In genomic region chr19:58625254-58625947, GRCm38 (mm10) we compare ENCODE assay signal across 23 mouse cellular contexts. TPM values are rescaled to one million over a fixed set of nuclear protein-coding genes. Genes with fewer than 3 reads are reported as not detected.
"Had no signal": no experiment of that assay in that cellular context is flagged by ENCODE, and none has a peak within 500 bp of the region (broad histone marks: within the 10 kb centered on the region; RNA-seq: fewer than 3 reads in every experiment).

No protein-coding gene starts in this region.

- H3K9ac ChIP-seq: kidney, embryonic 15.5 days; limb, embryonic 12.5 days; liver, embryonic 14.5 days; liver, postnatal 0 days; lung, embryonic 14.5 days; midbrain, embryonic 13.5 days; neural tube, embryonic 13.5 days had no signal

- H3K9me3 ChIP-seq: kidney, embryonic 15.5 days; limb, embryonic 12.5 days; midbrain, embryonic 10.5 days; midbrain, embryonic 13.5 days; neural tube, embryonic 13.5 days had no signal

- H3K27me3 ChIP-seq: kidney, embryonic 15.5 days; limb, embryonic 12.5 days; midbrain, embryonic 13.5 days; neural tube, embryonic 13.5 days had no signal

- H3K4me1 ChIP-seq: limb, embryonic 12.5 days; midbrain, embryonic 10.5 days; midbrain, embryonic 13.5 days had no signal

- H3K4me3 ChIP-seq: kidney, embryonic 15.5 days; left cerebral cortex, adult 2 months; limb, embryonic 12.5 days; midbrain, embryonic 10.5 days; midbrain, embryonic 13.5 days; myocyte; neural tube, embryonic 13.5 days had no signal

- DNase-seq: kidney, adult 8-10 months; kidney, postnatal 10 days; kidney, postnatal 36 days; layer of hippocampus, postnatal 36 days; liver, postnatal 0 days; lung, embryonic 14.5 days; right cerebral cortex, postnatal 14 days; right cerebral cortex, postnatal 4 days; thymus, adult 2 months; thymus, postnatal 25 days had no signal

- H3K36me3 ChIP-seq: kidney, embryonic 15.5 days; limb, embryonic 12.5 days; midbrain, embryonic 10.5 days; midbrain, embryonic 13.5 days; neural tube, embryonic 13.5 days had no signal

- H3K27ac ChIP-seq: kidney, embryonic 15.5 days; left cerebral cortex, adult 2 months; liver, embryonic 14.5 days; macrophage; midbrain, embryonic 10.5 days; midbrain, embryonic 13.5 days; neural tube, embryonic 13.5 days; stomach, postnatal 0 days had no signal

- H3K4me2 ChIP-seq: kidney, embryonic 15.5 days; limb, embryonic 12.5 days; liver, embryonic 11.5 days; lung, embryonic 14.5 days; midbrain, embryonic 13.5 days; neural tube, embryonic 13.5 days had no signal

- ATAC-seq: liver, postnatal 0 days; lung, postnatal 0 days; midbrain, embryonic 13.5 days; midbrain, embryonic 16.5 days had no signal

RNA-seq across cellular contexts. Expression of gene Pnlip, which starts 26.9 kb away (rescaled TPM):
- polyA plus RNA-seq: kidney, embryonic 15.5 days; limb, embryonic 12.5 days; liver, embryonic 14.5 days; liver, postnatal 0 days; lung, embryonic 14.5 days; lung, postnatal 0 days; macrophage; midbrain, embryonic 10.5 days; midbrain, embryonic 13.5 days; myocyte had no signal
